Mouse (Mus musculus) layer of hippocampus, adult 9-11 months (tissue): ENCODE data around the gene Agap1.

Source experiments
- DNase-seq: peaks from one replicate; pipeline ENCODE4 v3.0.0; 2022

Gene Agap1

GRCm38 (mm10) chr1:89580031-89580998 lies 125.7 kb downstream of the Agap1 start:
- DNase-seq: peak; percentile 71

DNA sequence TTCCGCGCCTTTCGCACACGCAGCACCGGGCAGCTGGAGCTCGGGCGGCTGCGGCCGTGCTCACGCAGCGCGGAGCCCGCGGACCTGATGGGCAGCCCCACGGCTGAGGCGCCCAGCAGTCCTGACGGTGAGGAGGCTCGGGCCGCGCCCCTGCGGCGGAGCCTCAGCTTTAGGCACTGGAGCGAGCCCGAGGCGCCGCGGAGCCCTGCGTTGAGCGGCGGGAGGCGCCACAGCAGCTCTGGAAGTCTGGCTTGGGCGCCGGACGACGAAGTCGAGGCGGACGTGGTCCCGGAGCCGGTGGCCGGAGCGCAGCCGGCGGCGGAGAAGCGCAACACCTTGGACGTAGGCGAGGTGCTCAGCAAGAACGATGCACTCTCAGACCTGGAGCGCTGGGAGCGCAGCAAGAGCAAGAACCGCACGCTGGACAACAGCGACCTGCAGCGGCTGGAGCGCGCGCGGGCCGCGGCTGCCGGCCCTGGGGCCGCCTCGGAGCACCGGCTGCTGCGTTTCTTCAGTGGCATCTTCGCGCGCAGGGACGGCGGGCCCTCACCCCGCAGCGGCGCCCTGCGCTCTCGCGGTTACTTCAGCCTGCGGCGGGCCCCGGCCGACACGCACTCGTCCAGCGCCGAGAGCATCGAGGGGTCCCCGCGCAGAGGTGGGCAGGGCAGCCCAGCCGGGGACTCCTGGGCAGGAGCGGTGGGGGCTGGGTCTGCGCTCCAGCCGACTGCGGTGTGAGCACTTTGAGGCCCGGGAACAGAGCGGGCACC lies 126.6 kb downstream of the Agap1 start:
- DNase-seq: no peak

- no peak for DNase-seq
These were observed 127.1 kb downstream of the Agap1 start for GRCm38 (mm10) chr1:89581766-89582125.

- no peak for DNase-seq
These were observed 128.8 kb downstream of the Agap1 start for GRCm38 (mm10) chr1:89583369-89583768.

GRCm38 (mm10) chr1:89586991-89587683 lies 132.5 kb downstream of the Agap1 start:
- DNase-seq: peak; percentile 87

DNA sequence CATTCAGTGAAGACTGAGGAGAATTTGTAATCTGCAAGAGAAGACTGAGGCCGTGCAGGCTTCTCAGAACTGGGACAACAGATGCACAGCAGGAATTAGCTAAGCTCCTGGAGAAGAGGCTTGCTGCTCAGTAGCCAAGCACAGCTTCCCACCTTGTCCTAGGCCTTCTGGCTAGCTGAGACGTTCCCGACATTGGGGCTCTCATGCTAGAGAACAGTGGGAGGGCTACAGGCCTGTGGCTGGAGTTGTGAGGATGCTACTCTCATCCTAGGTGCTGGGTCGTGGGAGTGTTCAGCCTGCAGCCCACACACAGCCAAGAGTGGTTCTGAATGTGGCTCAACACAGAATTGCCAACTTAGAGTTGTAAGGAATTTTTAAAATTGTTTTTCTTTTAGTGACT lies 133.5 kb downstream of the Agap1 start:
- no peak for DNase-seq

DNA sequence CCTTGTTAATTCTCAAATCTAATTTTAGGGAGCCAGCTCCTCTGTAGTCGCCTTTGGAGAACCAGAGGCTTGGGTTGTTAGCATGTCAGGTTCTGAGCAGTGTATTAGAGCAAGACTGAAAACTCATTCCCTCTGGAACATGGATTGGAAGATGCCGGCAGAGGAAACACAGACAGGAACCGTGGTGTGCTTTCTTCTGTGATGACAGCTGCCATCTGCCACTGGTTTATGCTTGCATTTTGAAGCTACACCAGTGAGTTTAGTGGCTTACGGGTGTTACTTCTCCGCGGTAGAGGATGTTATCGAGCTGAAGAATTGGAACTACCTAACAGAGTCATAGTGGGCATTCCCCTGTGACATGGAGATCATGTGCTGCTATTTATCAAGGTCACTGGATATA lies 136.4 kb downstream of the Agap1 start:
- no peak for DNase-seq

GRCm38 (mm10) chr1:89593219-89593618 lies 138.6 kb downstream of the Agap1 start:
- DNase-seq: no peak

DNA sequence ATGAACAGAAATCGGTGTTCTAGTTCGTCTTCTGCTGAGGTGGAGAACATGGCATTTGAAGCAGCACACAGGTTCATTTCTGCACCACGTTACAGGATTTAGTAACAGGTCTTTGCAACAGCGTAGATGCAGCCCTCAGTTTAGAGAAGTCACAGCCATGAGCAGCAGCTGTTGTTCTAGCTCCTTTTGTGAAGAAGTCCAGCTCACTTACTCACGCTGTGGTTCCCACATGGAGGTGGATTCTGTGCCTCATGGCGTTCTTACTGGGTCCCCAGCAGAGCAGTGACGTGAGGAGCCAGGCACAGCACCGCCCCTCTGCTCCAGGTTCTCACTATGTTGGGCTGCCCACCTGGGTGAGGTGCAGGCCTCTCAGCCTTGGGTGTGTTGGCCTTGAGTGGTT lies 140.4 kb downstream of the Agap1 start:
- no peak for DNase-seq

GRCm38 (mm10) chr1:89595421-89595820 lies 140.8 kb downstream of the Agap1 start:
- no peak for DNase-seq

- no peak for DNase-seq
These were observed 141.6 kb downstream of the Agap1 start for GRCm38 (mm10) chr1:89596223-89596622.

GRCm38 (mm10) chr1:89598906-89599305 lies 144.3 kb downstream of the Agap1 start:
- no peak for DNase-seq

DNA sequence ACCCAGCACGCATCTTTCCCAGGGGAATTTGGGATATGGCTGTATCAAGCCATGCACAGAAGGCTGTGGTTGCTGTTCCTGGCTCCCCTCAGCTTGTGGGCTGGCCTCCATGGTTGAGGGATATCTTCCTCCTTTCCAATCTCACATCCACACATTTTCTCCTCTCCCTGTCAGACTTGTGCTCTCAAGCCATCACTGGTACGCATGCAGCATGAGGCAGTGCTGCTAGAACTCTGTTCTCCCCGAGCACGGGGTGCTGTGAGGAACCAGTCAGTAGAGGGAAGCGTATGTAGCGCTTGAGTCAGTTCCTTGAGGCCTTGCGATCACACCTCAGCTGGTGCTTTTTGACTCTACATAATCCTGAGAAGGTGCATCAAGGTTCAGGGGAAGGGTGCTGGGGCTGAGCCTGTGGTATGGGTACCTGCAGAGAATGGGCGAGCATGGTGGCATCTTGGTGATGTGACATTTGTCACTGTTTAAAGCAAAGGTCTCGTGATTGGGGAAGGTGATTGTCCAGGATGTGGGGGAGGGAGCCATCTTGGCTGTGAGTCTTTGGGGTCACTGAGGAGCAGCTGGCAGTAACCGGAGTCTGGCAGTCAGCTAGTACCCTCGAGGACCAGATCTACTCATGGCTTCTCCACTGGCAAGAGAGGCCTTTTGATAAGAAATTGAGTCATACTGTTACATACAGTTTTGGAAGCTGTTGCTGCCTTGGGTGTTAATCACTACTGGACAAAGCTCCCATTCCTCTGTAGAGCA lies 145.6 kb downstream of the Agap1 start:
- no peak for DNase-seq

DNA sequence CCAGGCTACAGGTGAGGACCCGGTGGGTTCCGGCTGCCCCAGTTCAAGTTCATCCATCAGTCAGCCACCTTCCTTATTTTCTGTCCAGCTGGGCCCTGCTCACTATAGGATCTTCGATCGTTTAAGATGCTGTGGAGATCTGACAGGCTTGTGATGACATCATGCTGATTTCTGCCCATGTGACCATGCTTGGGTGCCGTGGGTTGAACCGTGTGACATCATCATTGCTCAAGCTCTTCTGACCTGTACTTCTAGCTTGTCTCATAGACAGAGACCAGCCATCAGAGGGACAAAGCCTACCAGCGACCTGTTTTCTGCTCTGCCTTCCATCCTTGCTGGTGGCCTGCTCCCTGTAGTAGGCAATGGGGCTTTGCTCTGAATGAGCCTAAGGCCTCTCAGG lies 146.7 kb downstream of the Agap1 start:
- DNase-seq: no peak

DNA sequence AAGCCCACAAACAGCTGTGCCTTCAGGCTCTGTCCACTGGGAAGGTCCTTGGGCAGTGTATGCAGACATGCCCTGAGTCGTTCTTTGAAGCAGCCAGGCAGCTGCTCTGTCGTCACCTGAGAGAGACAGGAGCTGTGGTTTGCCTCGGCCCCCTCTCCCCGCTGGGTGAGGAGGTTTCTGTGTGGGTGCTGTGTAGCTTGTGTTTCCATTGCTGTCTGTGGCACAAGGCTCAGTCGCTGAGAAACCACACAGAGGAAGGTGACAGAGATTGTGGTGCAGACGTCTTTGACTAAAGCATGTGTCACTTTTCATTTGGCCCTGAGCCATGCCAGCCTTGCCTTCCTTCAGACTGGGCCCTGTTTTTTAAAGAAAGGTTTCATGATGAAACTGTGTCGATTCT lies 148.3 kb downstream of the Agap1 start:
- DNase-seq: peak; percentile 51

- peak; percentile 69 for DNase-seq
These were observed 152.0 kb downstream of the Agap1 start for GRCm38 (mm10) chr1:89606612-89607011.

DNA sequence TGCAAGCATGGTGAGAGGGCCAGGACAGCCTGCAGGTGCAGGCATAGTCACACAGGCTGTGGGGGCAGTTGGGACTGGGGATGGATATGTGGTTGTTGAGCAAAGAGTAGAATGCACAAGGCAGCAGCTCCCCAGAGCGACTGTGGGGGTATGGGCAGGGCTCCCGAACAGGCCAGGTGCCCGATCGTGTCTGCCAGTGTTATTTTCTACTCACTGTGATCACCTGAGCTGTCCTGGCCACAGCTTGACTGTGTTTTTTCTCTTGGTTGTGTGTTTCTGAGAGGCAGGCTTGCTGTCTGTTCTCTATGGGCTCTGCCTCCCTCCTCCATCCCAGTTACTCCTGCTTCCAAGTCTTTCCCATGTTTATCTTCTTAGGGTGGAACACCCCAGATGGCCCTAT lies 154.2 kb downstream of the Agap1 start:
- DNase-seq: no peak

DNA sequence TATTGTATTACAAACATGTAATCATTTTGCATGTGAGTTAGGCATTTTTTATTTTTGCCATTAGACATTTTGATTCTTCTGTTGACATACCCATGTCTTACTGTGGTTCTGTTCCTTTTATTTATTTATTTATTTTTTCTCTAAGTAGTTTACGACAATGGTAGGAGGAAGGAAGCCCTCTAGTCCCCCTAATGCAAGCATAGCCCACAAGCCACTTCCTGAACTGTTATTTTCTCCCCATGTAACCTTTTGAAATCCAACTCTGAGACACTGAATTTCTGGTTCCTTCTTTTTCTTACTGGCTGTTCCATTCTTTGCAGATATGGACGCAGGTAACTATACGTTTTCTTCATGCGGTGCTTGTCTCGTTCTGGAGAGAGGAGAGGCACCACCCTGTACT lies 155.4 kb downstream of the Agap1 start:
- DNase-seq: no peak

- DNase-seq: no peak
These were observed 156.9 kb downstream of the Agap1 start for GRCm38 (mm10) chr1:89611521-89611920.

DNA sequence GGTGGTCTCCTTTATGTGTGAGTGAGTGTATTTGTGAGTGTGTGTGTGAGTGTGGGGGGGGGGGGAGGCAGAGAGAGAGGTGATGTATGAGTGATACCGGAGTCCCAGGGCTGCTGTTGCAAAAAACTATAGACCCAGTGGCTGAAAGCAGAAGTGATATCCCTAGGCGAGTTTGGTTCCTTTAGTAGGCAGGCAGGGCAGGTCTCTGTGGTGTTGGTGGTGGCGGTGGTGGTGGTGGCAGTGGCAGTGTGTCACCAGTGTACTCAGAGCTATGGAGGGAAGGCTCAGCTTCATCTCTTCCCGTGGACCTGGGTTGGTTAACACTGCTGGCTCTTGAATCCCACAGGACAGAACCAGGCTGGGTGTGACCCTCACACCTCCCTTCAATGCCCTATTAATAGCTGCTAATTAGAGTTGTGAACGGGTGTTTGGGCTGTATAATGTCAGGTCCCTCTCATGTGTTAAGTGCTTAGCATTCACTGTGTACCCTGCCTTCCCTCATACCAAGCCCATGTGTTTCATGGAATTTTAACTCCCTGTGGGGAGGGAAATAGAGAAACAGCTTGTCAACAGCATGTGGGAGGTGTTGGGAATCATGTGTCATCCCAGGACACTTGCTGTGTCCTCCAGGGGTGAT lies 158.7 kb downstream of the Agap1 start:
- no peak for DNase-seq

GRCm38 (mm10) chr1:89616556-89616955 lies 161.9 kb downstream of the Agap1 start:
- no peak for DNase-seq

DNA sequence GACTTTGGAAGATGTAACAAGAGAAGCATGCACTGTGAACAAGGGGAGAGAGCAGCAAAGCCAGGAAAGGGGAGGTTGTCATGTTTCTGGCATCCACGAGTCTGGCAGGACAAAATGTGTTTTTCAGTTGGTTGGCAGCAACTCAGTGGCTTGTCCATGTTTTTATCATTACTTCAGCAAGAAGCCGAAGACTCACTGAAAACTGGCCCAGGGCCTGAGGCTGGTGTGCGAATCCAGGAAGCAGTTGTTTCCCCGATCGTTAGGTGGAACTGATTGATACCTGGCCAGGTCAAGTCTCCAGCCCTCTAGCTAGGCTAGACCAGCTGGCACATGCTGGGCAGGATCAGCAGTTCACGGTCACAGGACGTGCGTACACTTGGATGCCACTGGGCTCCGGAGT lies 162.7 kb downstream of the Agap1 start:
- DNase-seq: no peak
